In genomic region chr6:100297536-100297935, GRCm38 (mm10) we compare ENCODE assay signal across 14 mouse cellular contexts. TPM values are rescaled to one million over a fixed set of nuclear protein-coding genes. Genes with fewer than 3 reads are reported as not detected.
A peak's percentile ranks its signal among the peaks of the same experiment; 100 is the strongest.
DNase-seq lines count a peak whose midpoint lies in the region.
"Had no signal": no experiment of that assay in that cellular context is flagged by ENCODE, and none has a peak within 500 bp of the region (broad histone marks: within the 10 kb centered on the region; RNA-seq: fewer than 3 reads in every experiment).

No protein-coding gene starts in this region.

- DNase-seq in heart, adult 11 months: peak; percentile 74
- no peak for DNase-seq in heart, postnatal 14 days
- peak; percentile 24 to 25 for DNase-seq in urinary bladder, postnatal 36 days (ENCODE audit: low spot score in 2 of 2)
- no peak for DNase-seq in urinary bladder, adult 2 months (ENCODE audit: low spot score)
- peak; percentile 42 for DNase-seq in lung, postnatal 25 days (ENCODE audit: low spot score)
- DNase-seq in embryo, embryonic 11 days: no peak
- DNase-seq in cerebellum, postnatal 25 days: no peak
- no peak for DNase-seq in adrenal gland, adult 2 months
- DNase-seq: adrenal gland, postnatal 10 days; cerebellum, adult 18-20 months; gastrocnemius, postnatal 36 days; heart, postnatal 36 days; kidney, postnatal 10 days; thymus, postnatal 25 days had no signal

- intact Hi-C loops in heart, postnatal 14 days (cut with DNase I): no loop called here

RNA-seq across cellular contexts. Expression of gene Rybp, which starts 10.3 kb away (rescaled TPM):
- total RNA-seq in heart, postnatal 14 days (2021): 10 to 100 TPM; 16.7 to 17.6 TPM
- 39.9 and 41.3 TPM in 2 replicates for polyA plus RNA-seq in urinary bladder, adult 2 months (2012; rRNA removed)
- total RNA-seq in adrenal gland, adult 2 months (2021): 10 to 100 TPM; 27.1 to 37.7 TPM
- 4.4 and 4.6 TPM in 2 replicates for polyA plus RNA-seq in adrenal gland, adult 2 months (2012; rRNA removed)

Comparison
In these comparisons a context has a peak if more than half of its experiments do, and no peak if none do; other contexts are left out.
1. DNase-seq: peak in heart, adult 11 months (single experiment), urinary bladder, postnatal 36 days (2 of 2) and lung, postnatal 25 days (single experiment); none in heart, postnatal 14 days (0 of 2), urinary bladder, adult 2 months (single experiment), embryo, embryonic 11 days (single experiment), cerebellum, postnatal 25 days (0 of 2) and adrenal gland, adult 2 months (single experiment).